Mouse (Mus musculus) heart, embryonic 14.5 days (tissue): ENCODE results near the gene Jade1. TPM values are rescaled to one million over a fixed set of nuclear protein-coding genes. Genes with fewer than 3 reads are reported as not detected.
A peak's percentile ranks its signal among the peaks of the same experiment; 100 is the strongest.

Experiments
- ATAC-seq: fragments of 200-750 bp; cut with Nextera tagmentation; 2 replicates; pipeline ENCODE4 v1.8.0; 2017; ENCODE audit warnings: low read depth, moderate TSS enrichment; ENCODE audit not compliant: insufficient number of reproducible peaks, insufficient read depth, low FRiP score
- H3K27ac ChIP-seq, 2 experiments: fragments of 200-500 bp in 1 of 2; fragments of 300-500 bp in 1 of 2; sonication (generic) in 1 of 2; replicated peaks in 1 of 2; 2 replicates each; pipeline ENCODE4 v1.5.1; 2012 to 2014; ENCODE audit warnings: low read depth in 2 of 2, low read length in 2 of 2, control low read depth in 1 of 2, mild to moderate bottlenecking in 1 of 2, mixed read lengths in 1 of 2; ENCODE audit not compliant: control insufficient read depth in 1 of 2, insufficient read depth in 1 of 2
- H3K27me3 ChIP-seq: fragments of 300-500 bp; sonication (generic); 2 replicates; pipeline ENCODE4 v1.6.1; 2014; ENCODE audit warnings: mild to moderate bottlenecking, low read length, control low read depth; ENCODE audit not compliant: control insufficient read depth, insufficient read depth
- H3K36me3 ChIP-seq: fragments of 300-500 bp; sonication (generic); 2 replicates; pipeline ENCODE4 v1.6.1; 2014; ENCODE audit warnings: mild to moderate bottlenecking, control low read depth, low read length, mixed read lengths; ENCODE audit not compliant: control insufficient read depth, insufficient read depth
- H3K4me1 ChIP-seq, 2 experiments: fragments of 200-500 bp in 1 of 2; fragments of 300-500 bp in 1 of 2; sonication (generic) in 1 of 2; 2 replicates each; pipeline ENCODE4 v1.6.1; 2012 to 2014; ENCODE audit warnings: low read length in 2 of 2, control low read depth in 1 of 2, mixed read lengths in 1 of 2; ENCODE audit not compliant: control insufficient read depth in 2 of 2, insufficient read depth in 2 of 2
- H3K4me2 ChIP-seq: fragments of 300-500 bp; sonication (generic); 2 replicates; pipeline ENCODE4 v1.6.1; 2014; ENCODE audit warnings: mild to moderate bottlenecking, low read length
- H3K4me3 ChIP-seq, 2 experiments: fragments of 200-500 bp in 1 of 2; fragments of 300-500 bp in 1 of 2; sonication (generic) in 1 of 2; 2 replicates each; pipeline ENCODE4 v1.5.1; 2012 to 2014; ENCODE audit warnings: low read length in 2 of 2, mild to moderate bottlenecking in 2 of 2, control low read depth in 1 of 2, low read depth in 1 of 2, moderate library complexity in 1 of 2; ENCODE audit not compliant: control insufficient read depth in 1 of 2, insufficient read depth in 1 of 2
- H3K9ac ChIP-seq: fragments of 300-500 bp; sonication (generic); 2 replicates; pipeline ENCODE4 v1.6.1; 2014; ENCODE audit warnings: mild to moderate bottlenecking, low read length
- H3K9me3 ChIP-seq: fragments of 300-500 bp; sonication (generic); 2 replicates; pipeline ENCODE4 v1.6.1; 2016; ENCODE audit warnings: low read length, control low read depth; ENCODE audit not compliant: control insufficient read depth
- WGBS: fragments of 180-500 bp; shearing (Covaris S2); extraction: QIAGEN DNeasy Blood & Tissue Kit; methylation state at CpG from one replicate; pipeline ENCODE4 v1.1.7; 2014; 5-methylcytosine and 5-hydroxymethylcytosine counted together
- polyA plus RNA-seq: library from polyadenylated mRNA; unstranded; fragments of >200 nt; fragmentation: Nextera tagmentation; extraction: Ambion mirVana; gene quantifications from 2 replicates; pipeline ENCODE4 v1.2.1, GENCODE M21; 2014

The Jade1 gene
- polyA plus RNA-seq, 1 experiment from 2014 or later = 16.9 TPM

DNA sequence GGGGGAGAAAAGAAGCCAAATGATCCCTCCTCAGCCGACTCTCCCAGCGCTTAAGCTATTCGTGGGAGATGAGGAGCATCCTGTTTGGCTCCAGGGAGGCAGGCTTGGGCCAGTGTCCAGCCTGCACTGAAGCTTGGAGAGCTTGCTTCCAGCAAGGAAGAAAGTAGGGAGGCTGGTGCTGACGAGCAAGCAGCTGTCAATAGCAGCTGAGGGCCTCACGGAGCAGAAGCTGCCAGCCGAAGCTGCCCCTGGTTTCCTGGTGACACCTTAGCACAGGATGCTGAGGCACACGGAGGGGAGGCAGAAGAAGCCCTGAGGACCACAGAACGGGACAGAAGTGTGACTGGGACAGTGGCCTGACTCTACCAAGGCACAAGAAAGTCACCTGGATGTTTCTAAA lies 24.0 kb upstream of the Jade1 start:
- no peaks in the 10 kb centered on the region for H3K27me3 ChIP-seq
- H3K4me1 ChIP-seq = peaks cover 5 to 7% of the 10 kb centered on the region in 2 experiments; a peak in 2 of 4 replicates
- ATAC-seq = no peak
- H3K27ac ChIP-seq = no peak overlapping the region
- WGBS = 22% methylated on average over 8 of the region's 8 CpGs
- no peak overlapping the region for H3K9ac ChIP-seq
- H3K9me3 ChIP-seq = no peaks in the 10 kb centered on the region
- no peaks in the 10 kb centered on the region for H3K36me3 ChIP-seq
- no peak overlapping the region for H3K4me3 ChIP-seq
- no peak overlapping the region for H3K4me2 ChIP-seq

GRCm38 (mm10) chr3:41532109-41532508 lies 23.4 kb upstream of the Jade1 start:
- peaks cover 5 to 7% of the 10 kb centered on the region in 2 experiments; a peak in 2 of 4 replicates for H3K4me1 ChIP-seq
- no peak overlapping the region for H3K27ac ChIP-seq
- no peak overlapping the region for H3K9ac ChIP-seq
- H3K4me2 ChIP-seq = no peak overlapping the region
- no peaks in the 10 kb centered on the region for H3K27me3 ChIP-seq
- H3K9me3 ChIP-seq = no peaks in the 10 kb centered on the region
- WGBS = 89% methylated on average over 12 of the region's 12 CpGs
- ATAC-seq = no peak
- H3K4me3 ChIP-seq = no peak overlapping the region
- H3K36me3 ChIP-seq = no peaks in the 10 kb centered on the region

DNA sequence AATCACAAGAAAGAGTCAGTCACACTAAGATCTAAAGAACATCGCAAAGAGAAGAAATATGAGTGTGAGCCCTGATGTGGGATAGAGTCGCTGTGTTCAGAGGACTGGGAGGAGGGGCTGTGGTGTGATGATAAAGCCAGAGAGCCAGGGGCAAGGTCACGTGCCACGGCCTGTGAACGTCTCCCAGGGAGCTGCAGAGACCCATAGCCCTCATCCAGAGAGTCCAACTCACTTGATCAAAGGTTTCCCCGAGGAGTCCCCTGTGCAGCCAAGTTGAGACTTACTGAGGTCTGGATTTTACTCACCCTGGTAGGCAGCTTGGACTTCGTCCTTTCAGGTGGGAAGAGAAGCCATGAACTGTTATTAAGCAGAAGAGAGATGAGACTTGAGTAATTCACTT lies 21.9 kb upstream of the Jade1 start:
- no peaks in the 10 kb centered on the region for H3K36me3 ChIP-seq
- ATAC-seq = peak; percentile 35; the same call in 1 of the 2 replicates
- 44% methylated on average over 7 of the region's 7 CpGs for WGBS
- no peak overlapping the region for H3K4me2 ChIP-seq
- H3K27ac ChIP-seq = no peak overlapping the region
- no peaks in the 10 kb centered on the region for H3K9me3 ChIP-seq
- H3K4me1 ChIP-seq = peaks cover 5 to 7% of the 10 kb centered on the region in 2 experiments; a peak in 2 of 4 replicates
- no peak overlapping the region for H3K9ac ChIP-seq
- no peak overlapping the region for H3K4me3 ChIP-seq
- no peaks in the 10 kb centered on the region for H3K27me3 ChIP-seq

GRCm38 (mm10) chr3:41537957-41538356 lies 17.6 kb upstream of the Jade1 start:
- Histone ChIP-seq H3K27me3 (no peaks in the 10 kb centered on the region), H3K9ac (no peak overlapping the region), H3K9me3 (no peaks in the 10 kb centered on the region), H3K27ac (no peak overlapping the region), H3K36me3 (no peaks in the 10 kb centered on the region), H3K4me2 (no peak overlapping the region), H3K4me3 (no peak overlapping the region), H3K4me1 (peaks cover 0 to 5% of the 10 kb centered on the region in 2 experiments; a peak in 1 of 4 replicates)
- ATAC-seq = no peak
- 76% methylated on average over 2 of the region's 2 CpGs for WGBS

DNA sequence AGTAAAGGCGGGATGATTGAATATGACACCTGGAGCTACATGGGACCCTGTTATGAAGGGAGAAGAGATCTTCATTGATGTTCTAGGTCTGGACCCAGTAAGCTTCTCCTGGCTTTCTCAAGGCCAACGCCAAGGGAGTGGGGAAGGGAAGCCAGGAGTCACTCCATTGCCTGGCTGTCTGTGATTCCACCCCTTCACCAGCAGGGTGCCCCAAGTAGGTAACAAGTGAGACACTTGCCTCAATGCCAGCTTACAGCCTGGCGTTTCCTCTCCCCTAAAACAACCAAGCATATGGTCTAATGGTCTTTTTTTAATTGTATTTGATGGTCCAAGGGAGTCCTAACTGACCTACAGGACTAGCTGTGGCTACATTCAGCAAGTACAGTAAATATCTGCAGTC lies 14.2 kb upstream of the Jade1 start:
- no peaks in the 10 kb centered on the region for H3K36me3 ChIP-seq
- ATAC-seq = no peak
- no peak overlapping the region for H3K4me2 ChIP-seq
- no peak overlapping the region for H3K4me3 ChIP-seq
- 75% methylated on average over 3 of the region's 3 CpGs for WGBS
- H3K27me3 ChIP-seq = no peaks in the 10 kb centered on the region
- no peak overlapping the region for H3K27ac ChIP-seq
- H3K4me1 ChIP-seq = peaks cover 3 to 6% of the 10 kb centered on the region in 2 experiments; a peak in 2 of 4 replicates
- H3K9me3 ChIP-seq = no peaks in the 10 kb centered on the region
- H3K9ac ChIP-seq = no peak overlapping the region

GRCm38 (mm10) chr3:41544451-41544850 lies 11.1 kb upstream of the Jade1 start:
- no peaks in the 10 kb centered on the region for H3K27me3 ChIP-seq
- H3K4me1 ChIP-seq = peaks cover 3 to 6% of the 10 kb centered on the region in 2 experiments; a peak in 2 of 4 replicates
- no peak overlapping the region for H3K4me3 ChIP-seq
- no peaks in the 10 kb centered on the region for H3K36me3 ChIP-seq
- H3K27ac ChIP-seq = no peak overlapping the region
- H3K9me3 ChIP-seq = no peaks in the 10 kb centered on the region
- H3K9ac ChIP-seq = no peak overlapping the region
- no peak overlapping the region for H3K4me2 ChIP-seq
- WGBS = 62% methylated on average over 7 of the region's 7 CpGs
- ATAC-seq = no peak

DNA sequence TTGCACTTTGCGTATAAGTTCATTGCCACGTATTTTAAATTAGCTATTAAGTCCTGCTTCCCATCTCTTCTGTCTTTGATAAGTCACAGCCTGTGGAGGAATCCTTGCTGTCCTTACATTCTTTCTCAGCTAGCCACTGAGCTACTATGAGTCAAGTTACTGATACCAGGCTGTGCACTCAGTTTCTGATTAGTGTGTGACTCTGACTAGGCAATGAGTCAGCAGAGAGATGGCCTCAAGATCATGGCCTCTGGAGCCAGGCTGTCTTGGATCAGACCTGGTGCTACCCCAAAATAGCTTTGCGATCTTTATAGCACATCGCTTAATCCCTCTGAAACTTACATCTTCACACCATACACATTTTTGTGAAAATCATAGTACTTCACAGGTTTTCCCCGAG lies 8.2 kb upstream of the Jade1 start:
- no peak for ATAC-seq
- 87% methylated on average over 5 of the region's 5 CpGs for WGBS
- no peak overlapping the region for H3K4me3 ChIP-seq
- H3K36me3 ChIP-seq = no peaks in the 10 kb centered on the region
- H3K27me3 ChIP-seq = no peaks in the 10 kb centered on the region
- peaks cover 3 to 8% of the 10 kb centered on the region in 2 experiments; a peak in 3 of 4 replicates for H3K4me1 ChIP-seq
- H3K27ac ChIP-seq = no peak overlapping the region
- H3K9me3 ChIP-seq = no peaks in the 10 kb centered on the region
- no peak overlapping the region for H3K9ac ChIP-seq
- no peak overlapping the region for H3K4me2 ChIP-seq

- Histone ChIP-seq H3K36me3 (no peaks in the 10 kb centered on the region), H3K9ac (no peak overlapping the region), H3K4me3 (no peak overlapping the region), H3K4me2 (no peak overlapping the region), H3K9me3 (no peaks in the 10 kb centered on the region), H3K4me1 (peaks cover 9 to 12% of the 10 kb centered on the region in 2 experiments; a peak in 3 of 4 replicates), H3K27ac (no peak overlapping the region), H3K27me3 (no peaks in the 10 kb centered on the region)
- WGBS = 86% methylated on average over 4 of the region's 4 CpGs
- ATAC-seq = no peak
Observed at GRCm38 (mm10) chr3:41548238-41548637, 7.3 kb upstream of the Jade1 start.
